Mouse (Mus musculus): ENCODE data around the gene Nrxn3.

Gene Nrxn3

GRCm38 (mm10) chr12:89073167-89073743 is 350.6 kb downstream of the Nrxn3 start:
- DNase-seq, result no peak

- no peak for DNase-seq
Observed at GRCm38 (mm10) chr12:89074551-89075295, 352.0 kb downstream of the Nrxn3 start.

GRCm38 (mm10) chr12:89093806-89094479 is 371.3 kb downstream of the Nrxn3 start:
- no peak for DNase-seq

GRCm38 (mm10) chr12:89097561-89097960 is 374.9 kb downstream of the Nrxn3 start:
- DNase-seq, result no peak

- DNase-seq, result peak; percentile 92
Observed at GRCm38 (mm10) chr12:89106029-89106733, 383.5 kb downstream of the Nrxn3 start.

GRCm38 (mm10) chr12:89106881-89107584 is 384.4 kb downstream of the Nrxn3 start:
- no peak for DNase-seq

GRCm38 (mm10) chr12:89109779-89110335 is 387.2 kb downstream of the Nrxn3 start:
- no peak for DNase-seq

- DNase-seq, result no peak
Observed at GRCm38 (mm10) chr12:89128602-89129001, 405.9 kb downstream of the Nrxn3 start.

- peak; percentile 3 for DNase-seq
Observed at GRCm38 (mm10) chr12:89129139-89129907, 406.6 kb downstream of the Nrxn3 start.

GRCm38 (mm10) chr12:89134333-89134732 is 411.7 kb downstream of the Nrxn3 start:
- DNase-seq, result no peak

- no peak for DNase-seq
Observed at GRCm38 (mm10) chr12:89134774-89135307, 412.2 kb downstream of the Nrxn3 start.

GRCm38 (mm10) chr12:89148974-89149411 is 426.3 kb downstream of the Nrxn3 start:
- peak; percentile 6 for DNase-seq

- DNase-seq, result no peak
Observed at GRCm38 (mm10) chr12:89149455-89149854, 426.8 kb downstream of the Nrxn3 start.

GRCm38 (mm10) chr12:89156086-89156757 is 433.5 kb downstream of the Nrxn3 start:
- DNase-seq, result no peak

- no peak for DNase-seq
Observed at GRCm38 (mm10) chr12:89159353-89159752, 436.7 kb downstream of the Nrxn3 start.

GRCm38 (mm10) chr12:89174306-89175159 is 451.9 kb downstream of the Nrxn3 start:
- no peak for DNase-seq

GRCm38 (mm10) chr12:89179970-89180666 is 457.4 kb downstream of the Nrxn3 start:
- no peak for DNase-seq

GRCm38 (mm10) chr12:89181157-89181561 is 458.5 kb downstream of the Nrxn3 start:
- DNase-seq, result no peak
